ENCODE assay signal across 21 mouse cellular contexts in genomic region chr3:108981946-108982345, GRCm38 (mm10). TPM values are rescaled to one million over a fixed set of nuclear protein-coding genes. Genes with fewer than 3 reads are reported as not detected.
DNase-seq lines count a peak whose midpoint lies in the region; ATAC-seq and TF ChIP-seq lines count a peak whose summit lies in the region.
"Had no signal": no experiment of that assay in that cellular context is flagged by ENCODE, and none has a peak within 500 bp of the region (broad histone marks: within the 10 kb centered on the region; RNA-seq: fewer than 3 reads in every experiment).

No protein-coding gene starts in this region.

- peaks cover 9 to 10% of the 10 kb centered on the region in 2 experiments for H3K4me1 ChIP-seq in MEL (ENCODE audit: control insufficient read depth in 1 of 2, insufficient read depth in 2 of 2, low read length in 2 of 2)
- H3K4me1 ChIP-seq: embryonic facial prominence, embryonic 12.5 days; heart, embryonic 13.5 days had no signal

- no peaks in the 10 kb centered on the region for H3K9me3 ChIP-seq in MEL (replicated peaks; ENCODE audit: insufficient read depth, low read length)
- H3K9me3 ChIP-seq: embryonic facial prominence, embryonic 12.5 days; forebrain, embryonic 12.5 days; heart, embryonic 13.5 days; hindbrain, embryonic 13.5 days had no signal

- no peak overlapping the region for H3K27ac ChIP-seq in MEL (ENCODE audit: control insufficient read depth, low read depth, low read length)
- H3K27ac ChIP-seq: embryonic facial prominence, embryonic 12.5 days; forebrain, embryonic 12.5 days; gastrocnemius, adult 2 months; heart, embryonic 13.5 days; hindbrain, embryonic 13.5 days had no signal

- TF ChIP-seq RAD21 in MEL (IDR thresholded peaks at IDR 0.05; ENCODE audit: low read depth, low read length), result no peak

- no peaks in the 10 kb centered on the region for H3K79me2 ChIP-seq in MEL (ENCODE audit: control insufficient read depth, insufficient read depth, low read length, poor library complexity)

- H3K27me3 ChIP-seq in MEL (ENCODE audit: control insufficient read depth in 1 of 2, insufficient read depth in 2 of 2, low read length in 2 of 2), result no peaks in the 10 kb centered on the region
- H3K27me3 ChIP-seq: embryonic facial prominence, embryonic 12.5 days; forebrain, embryonic 12.5 days; heart, embryonic 13.5 days; hindbrain, embryonic 13.5 days had no signal

- peak; percentile 21 for DNase-seq in MEL (ENCODE audit: low read depth, low spot score)
- DNase-seq in thymus, adult 18-20 months, result peak; percentile 23 to 48
- peak; percentile 55 for DNase-seq in thymus, postnatal 14 days
- DNase-seq in adrenal gland, adult 8-10 months, result no peak
- DNase-seq in left cerebral cortex, postnatal 25 days (ENCODE audit: low spot score in 2 of 2), result no peak
- no peak for DNase-seq in right cerebral cortex, postnatal 4 days
- DNase-seq: adrenal gland, postnatal 14 days; cerebellum, adult 18-20 months; cerebellum, postnatal 10 days; gastrocnemius, adult 2 months; gastrocnemius, postnatal 36 days; heart, adult 11 months; heart, postnatal 14 days had no signal

- no peak for TF ChIP-seq EP300 in MEL (IDR thresholded peaks at IDR 0.05; ENCODE audit: low read depth in 1 of 2, low read length in 2 of 2)

- TF ChIP-seq POLR2A in MEL (IDR thresholded peaks at IDR 0.05; ENCODE audit: control insufficient read depth in 1 of 2, insufficient read depth in 1 of 2, low read depth in 1 of 2, low read length in 2 of 2, poor library complexity in 1 of 2), result no peak

- no peak overlapping the region for H3K4me3 ChIP-seq in MEL (ENCODE audit: control insufficient read depth in 1 of 2, insufficient read depth in 1 of 2, low read depth in 2 of 2, low read length in 2 of 2)
- H3K4me3 ChIP-seq: embryonic facial prominence, embryonic 12.5 days; forebrain, embryonic 12.5 days; gastrocnemius, adult 2 months; heart, embryonic 13.5 days; hindbrain, embryonic 13.5 days had no signal

- no peak overlapping the region for H3K9ac ChIP-seq in MEL (ENCODE audit: control insufficient read depth, low read depth, low read length, poor library complexity, severe bottlenecking)
- H3K9ac ChIP-seq: embryonic facial prominence, embryonic 12.5 days; forebrain, embryonic 12.5 days; heart, embryonic 13.5 days; hindbrain, embryonic 13.5 days had no signal

- H3K36me3 ChIP-seq in MEL (ENCODE audit: control insufficient read depth in 1 of 2, insufficient read depth in 2 of 2, low read length in 2 of 2), result peaks cover 0 to 18% of the 10 kb centered on the region in 2 experiments; a peak in 2 of 4 replicates

- intact Hi-C loops in left cerebral cortex, postnatal 25 days (cut with DNase I), result no loop called here

- ATAC-seq in common myeloid progenitor, adult 5-6 weeks (replicated peaks; ENCODE audit: low read depth, poor library complexity, severe bottlenecking), result 0 out of 2 replicates have a peak, but pooled peaks have one; percentile 11
- ATAC-seq in erythroblast, adult 5-6 weeks (replicated peaks; ENCODE audit: low FRiP score, poor library complexity, severe bottlenecking), result no peak
- ATAC-seq: forebrain, embryonic 16.5 days had no signal

- TF ChIP-seq CTCF in MEL (IDR thresholded peaks at IDR 0.05 in 2 of 3, conservative IDR thresholded peaks at IDR 0.05 in 1 of 3; ENCODE audit: control insufficient read depth in 1 of 3, insufficient read depth in 1 of 3, low read depth in 2 of 3, low read length in 3 of 3, poor library complexity in 1 of 3, severe bottlenecking in 1 of 3), result no peak

TF ChIP-seq in MEL, 35 proteins besides CTCF, POLR2A, EP300 and RAD21:
- TF ChIP-seq NRF1 (IDR thresholded peaks at IDR 0.05; ENCODE audit: insufficient read depth, low read depth, low read length, poor library complexity, severe bottlenecking) (no peak), MYC (IDR thresholded peaks at IDR 0.05; ENCODE audit: low read depth, low read length) (no peak), KAT2A (conservative IDR thresholded peaks at IDR 0.05; ENCODE audit: low read depth, low read length) (no peak), TAL1 (IDR thresholded peaks at IDR 0.05; ENCODE audit: low read length) (no peak), ETS1 (IDR thresholded peaks at IDR 0.05; ENCODE audit: low read depth, low read length) (0 out of 2 replicates have a peak, but pooled peaks have one; percentile 3), RCOR1 (IDR thresholded peaks at IDR 0.05; ENCODE audit: low read depth, low read length) (no peak), USF2 (IDR thresholded peaks at IDR 0.05; ENCODE audit: borderline replicate concordance in 1 of 2, insufficient read depth in 1 of 2, low read depth in 1 of 2, low read length in 2 of 2) (no peak)

RNA-seq across cellular contexts. Expression of gene Gm9857, which starts 41.7 kb away (rescaled TPM):
- total RNA-seq in MEL (2012; rRNA removed), result not detected in 2 replicates
- not detected for polyA plus RNA-seq in MEL (2012; ENCODE audit: insufficient read depth in 1 of 2, insufficient read length in 2 of 2, low read depth in 1 of 2, low replicate concordance in 2 of 2, missing spikeins in 1 of 2)
- not detected in 2 replicates for total RNA-seq in common myeloid progenitor, adult 5-6 weeks (2017)
- not detected for total RNA-seq in adrenal gland, adult 8-10 months (2022)
- not detected in 2 replicates for total RNA-seq in erythroblast, adult 5-6 weeks (2015; ENCODE audit: low replicate concordance)
- total RNA-seq in erythroblast, adult 5-6 weeks (2017; ENCODE audit: low replicate concordance), result not detected in 2 replicates
- not detected for total RNA-seq in left cerebral cortex, postnatal 25 days (2021)
- total RNA-seq: adrenal gland, postnatal 14 days; gastrocnemius, adult 2 months; gastrocnemius, postnatal 36 days; heart, postnatal 14 days; hematopoietic stem cell, adult 5-6 weeks had no signal
- polyA plus RNA-seq: embryonic facial prominence, embryonic 12.5 days; forebrain, embryonic 12.5 days; heart, embryonic 13.5 days; hindbrain, embryonic 13.5 days had no signal

RNA-seq across cellular contexts. Expression of gene Henmt1, which starts 42.3 kb away (rescaled TPM):
- total RNA-seq in MEL (2012; rRNA removed), result 0.10 TPM in 1 of 2 replicates, not detected in the other
- under 1 TPM in 1 of 2 experiments, not detected in 1; 0.08 TPM for polyA plus RNA-seq in MEL (2012; ENCODE audit: insufficient read depth in 1 of 2, insufficient read length in 2 of 2, low read depth in 1 of 2, low replicate concordance in 2 of 2, missing spikeins in 1 of 2)
- total RNA-seq in common myeloid progenitor, adult 5-6 weeks (2017), result not detected in 2 replicates
- under 1 TPM in 1 of 4 experiments, not detected in 3; 0.17 TPM for total RNA-seq in adrenal gland, adult 8-10 months (2022)
- not detected in 2 replicates for total RNA-seq in erythroblast, adult 5-6 weeks (2015; ENCODE audit: low replicate concordance)
- total RNA-seq in erythroblast, adult 5-6 weeks (2017; ENCODE audit: low replicate concordance), result not detected in 2 replicates
- 1 to 10 TPM; 3.1 to 4.4 TPM for total RNA-seq in left cerebral cortex, postnatal 25 days (2021)
- total RNA-seq: adrenal gland, postnatal 14 days; gastrocnemius, adult 2 months; gastrocnemius, postnatal 36 days; heart, postnatal 14 days had no signal
- polyA plus RNA-seq: heart, embryonic 13.5 days had no signal

RNA-seq across cellular contexts. Expression of gene Fam102b, which starts 45.5 kb away (rescaled TPM):
- total RNA-seq in MEL (2012; rRNA removed), result 13.0 and 14.1 TPM in 2 replicates
- polyA plus RNA-seq in MEL (2012; ENCODE audit: insufficient read depth in 1 of 2, insufficient read length in 2 of 2, low read depth in 1 of 2, low replicate concordance in 2 of 2, missing spikeins in 1 of 2), result 10 to 100 TPM; 10.4 to 26.9 TPM
- 18.9 and 21.0 TPM in 2 replicates for total RNA-seq in common myeloid progenitor, adult 5-6 weeks (2017)
- total RNA-seq in adrenal gland, adult 8-10 months (2022), result 1 to 10 TPM; 5.1 to 9.5 (median 6.9) TPM
- total RNA-seq in erythroblast, adult 5-6 weeks (2015; ENCODE audit: low replicate concordance), result 6.3 and 10.2 TPM in 2 replicates
- 6.3 and 6.5 TPM in 2 replicates for total RNA-seq in erythroblast, adult 5-6 weeks (2017; ENCODE audit: low replicate concordance)
- 10 to 100 TPM; 33.5 to 44.5 TPM for total RNA-seq in left cerebral cortex, postnatal 25 days (2021)

Comparison
In these comparisons a context has a peak if more than half of its experiments do, and no peak if none do; other contexts are left out.
1. DNase-seq: peak in MEL (single experiment), thymus, adult 18-20 months (2 of 2) and thymus, postnatal 14 days (single experiment); none in adrenal gland, adult 8-10 months (single experiment), left cerebral cortex, postnatal 25 days (0 of 2) and right cerebral cortex, postnatal 4 days (single experiment).